In genomic region chr7:24459843-24460242, GRCm38 (mm10) we compare ENCODE assay signal across 11 mouse cellular contexts. TPM values are rescaled to one million over a fixed set of nuclear protein-coding genes. Genes with fewer than 3 reads are reported as not detected.
A peak's percentile ranks its signal among the peaks of the same experiment; 100 is the strongest.
DNase-seq lines count a peak whose midpoint lies in the region; ATAC-seq and TF ChIP-seq lines count a peak whose summit lies in the region.
"Had no signal": no experiment of that assay in that cellular context is flagged by ENCODE, and none has a peak within 500 bp of the region (broad histone marks: within the 10 kb centered on the region; RNA-seq: fewer than 3 reads in every experiment).

No protein-coding gene starts in this region.

- H3K27me3 ChIP-seq in kidney, embryonic 16.5 days (ENCODE audit: insufficient read depth, low read length) = no peaks in the 10 kb centered on the region
- H3K27me3 ChIP-seq in liver, embryonic 14.5 days (ENCODE audit: control insufficient read depth, insufficient read depth, low read length) = no peaks in the 10 kb centered on the region
- H3K27me3 ChIP-seq in midbrain, embryonic 10.5 days (ENCODE audit: low read depth, poor library complexity, severe bottlenecking) = peaks cover 19% of the 10 kb centered on the region
- peaks cover 16% of the 10 kb centered on the region; the same call in 1 of the 2 replicates for H3K27me3 ChIP-seq in forebrain, embryonic 13.5 days
- H3K27me3 ChIP-seq: Patski had no signal

- H3K4me3 ChIP-seq in kidney, embryonic 16.5 days (ENCODE audit: low read length) = no peak overlapping the region
- no peak overlapping the region for H3K4me3 ChIP-seq in brown adipose tissue, adult 24 weeks (ENCODE audit: insufficient read depth, low read depth, low read length)
- H3K4me3 ChIP-seq in liver, embryonic 14.5 days (ENCODE audit: insufficient read depth in 1 of 2, low read depth in 2 of 2, low read length in 2 of 2) = no peak overlapping the region
- H3K4me3 ChIP-seq in midbrain, embryonic 10.5 days = no peak overlapping the region
- H3K4me3 ChIP-seq in forebrain, embryonic 13.5 days = no peak overlapping the region
- H3K4me3 ChIP-seq: neural tube, embryonic 13.5 days had no signal

- ATAC-seq in kidney, embryonic 16.5 days (ENCODE audit: low FRiP score, low TSS enrichment) = no peak
- ATAC-seq in liver, embryonic 14.5 days (ENCODE audit: insufficient read depth) = peak; percentile 28; the same call in 1 of the 2 replicates
- peak; percentile 21; the same call in 1 of the 2 replicates for ATAC-seq in neutrophil, adult 5-6 weeks (ENCODE audit: extremely low read depth, insufficient number of reproducible peaks, low FRiP score, poor library complexity, severe bottlenecking)
- no peak for ATAC-seq in cerebellum, adult (ENCODE audit: insufficient number of reproducible peaks, low FRiP score, low TSS enrichment)
- no peak for ATAC-seq in forebrain, embryonic 13.5 days
- ATAC-seq: Patski had no signal

- 38% methylated on average over 3 of the region's 3 CpGs for WGBS in kidney, embryonic 16.5 days
- 47% methylated on average over 3 of the region's 3 CpGs for WGBS in liver, embryonic 14.5 days (ENCODE audit: insufficient replicate concordance)
- WGBS in midbrain, embryonic 10.5 days = 67% methylated on average over 3 of the region's 3 CpGs
- WGBS in forebrain, embryonic 13.5 days = 72% methylated on average over 3 of the region's 3 CpGs

- no peak overlapping the region for H3K27ac ChIP-seq in kidney, embryonic 16.5 days (ENCODE audit: low read length)
- peak overlapping the region; percentile 63 for H3K27ac ChIP-seq in brown adipose tissue, adult 24 weeks (replicated peaks; ENCODE audit: low read depth, low read length)
- H3K27ac ChIP-seq in liver, embryonic 14.5 days = no peak overlapping the region
- H3K27ac ChIP-seq in midbrain, embryonic 10.5 days (replicated peaks) = no peak overlapping the region
- no peak overlapping the region for H3K27ac ChIP-seq in forebrain, embryonic 13.5 days
- H3K27ac ChIP-seq: neural tube, embryonic 13.5 days had no signal

- H3K4me2 ChIP-seq in kidney, embryonic 16.5 days (replicated peaks; ENCODE audit: low read depth, low read length) = no peak overlapping the region
- no peak overlapping the region for H3K4me2 ChIP-seq in liver, embryonic 14.5 days (ENCODE audit: low read depth)
- H3K4me2 ChIP-seq in forebrain, embryonic 13.5 days = no peak overlapping the region
- H3K4me2 ChIP-seq: neural tube, embryonic 13.5 days had no signal

- no peak for TF ChIP-seq EP300 in liver, embryonic 14.5 days (IDR thresholded peaks at IDR 0.05; ENCODE audit: low read depth)

- no peaks in the 10 kb centered on the region for H3K36me3 ChIP-seq in kidney, embryonic 16.5 days (ENCODE audit: insufficient read depth, low read length)
- H3K36me3 ChIP-seq in liver, embryonic 14.5 days (replicated peaks; ENCODE audit: control insufficient read depth, insufficient read depth, low read depth) = no peaks in the 10 kb centered on the region
- no peaks in the 10 kb centered on the region for H3K36me3 ChIP-seq in midbrain, embryonic 10.5 days
- H3K36me3 ChIP-seq in forebrain, embryonic 13.5 days (ENCODE audit: poor library complexity, severe bottlenecking) = no peaks in the 10 kb centered on the region
- H3K36me3 ChIP-seq: neural tube, embryonic 13.5 days had no signal

- peak; percentile 20 for DNase-seq in kidney, adult 18-20 months
- no peak for DNase-seq in liver, embryonic 14.5 days (ENCODE audit: low read depth in 3 of 3, low spot score in 3 of 3)
- no peak for DNase-seq in midbrain, embryonic 10.5 days (ENCODE audit: low spot score)

- no peak for TF ChIP-seq CTCF in liver, embryonic 14.5 days (IDR thresholded peaks at IDR 0.05; ENCODE audit: low read depth)

- no peaks in the 10 kb centered on the region for H3K9me3 ChIP-seq in kidney, embryonic 16.5 days (ENCODE audit: low read length)
- no peaks in the 10 kb centered on the region for H3K9me3 ChIP-seq in liver, embryonic 14.5 days (ENCODE audit: control insufficient read depth, low read length)
- H3K9me3 ChIP-seq in midbrain, embryonic 10.5 days (replicated peaks) = no peaks in the 10 kb centered on the region
- H3K9me3 ChIP-seq in forebrain, embryonic 13.5 days (replicated peaks) = no peaks in the 10 kb centered on the region
- H3K9me3 ChIP-seq: neural tube, embryonic 13.5 days had no signal

- H3K9ac ChIP-seq in kidney, embryonic 16.5 days (replicated peaks; ENCODE audit: low read length) = no peak overlapping the region
- H3K9ac ChIP-seq in liver, embryonic 14.5 days (replicated peaks) = no peak overlapping the region
- H3K9ac ChIP-seq in forebrain, embryonic 13.5 days = no peak overlapping the region
- H3K9ac ChIP-seq: neural tube, embryonic 13.5 days had no signal

- H3K4me1 ChIP-seq in kidney, embryonic 16.5 days (ENCODE audit: insufficient read depth, low read length) = peaks cover 21% of the 10 kb centered on the region
- peaks cover 27% of the 10 kb centered on the region; the same call in 1 of the 2 replicates for H3K4me1 ChIP-seq in brown adipose tissue, adult 24 weeks (ENCODE audit: control insufficient read depth, insufficient read depth, insufficient read length, low read length)
- H3K4me1 ChIP-seq in liver, embryonic 14.5 days (replicated peaks; ENCODE audit: control insufficient read depth in 2 of 2, insufficient read depth in 2 of 2, low read length in 1 of 2) = peaks cover 0 to 4% of the 10 kb centered on the region in 2 experiments; a peak in 2 of 4 replicates
- peaks cover 12% of the 10 kb centered on the region for H3K4me1 ChIP-seq in midbrain, embryonic 10.5 days
- peaks cover 9% of the 10 kb centered on the region for H3K4me1 ChIP-seq in forebrain, embryonic 13.5 days

RNA-seq across cellular contexts. Expression of gene Plaur, which starts 2.4 kb away (rescaled TPM):
- 16.3 and 18.5 TPM in 2 replicates for polyA plus RNA-seq in kidney, embryonic 16.5 days (2015; fragmentation: Nextera tagmentation; extraction: Ambion mirVana)
- 3.0 TPM in 1 of 2 replicates, not detected in the other for polyA plus RNA-seq in brown adipose tissue, adult 24 weeks (2012; ENCODE audit: insufficient read depth, insufficient read length, missing spikeins)
- polyA plus RNA-seq in liver, embryonic 14.5 days (2012; rRNA removed) = 1.7 and 2.1 TPM in 2 replicates
- 2.7 and 3.5 TPM in 2 replicates for polyA plus RNA-seq in liver, embryonic 14.5 days (2014; fragmentation: Nextera tagmentation; extraction: Ambion mirVana)
- total RNA-seq in neutrophil, adult 5-6 weeks (2017) = 209 and 221 TPM in 2 replicates
- 0.68 and 1.0 TPM in 2 replicates for polyA plus RNA-seq in midbrain, embryonic 10.5 days (2016; fragmentation: Nextera tagmentation; extraction: Ambion mirVana)
- 1.3 TPM in 2 replicates for polyA plus RNA-seq in forebrain, embryonic 13.5 days (2015; fragmentation: Nextera tagmentation; extraction: Ambion mirVana)

RNA-seq across cellular contexts. Expression of gene Irgc1, which starts 7.7 kb away (rescaled TPM):
- not detected in 2 replicates for polyA plus RNA-seq in kidney, embryonic 16.5 days (2015; fragmentation: Nextera tagmentation; extraction: Ambion mirVana)
- not detected in 2 replicates for polyA plus RNA-seq in brown adipose tissue, adult 24 weeks (2012; ENCODE audit: insufficient read depth, insufficient read length, missing spikeins)
- not detected in 2 replicates for polyA plus RNA-seq in liver, embryonic 14.5 days (2012; rRNA removed)
- polyA plus RNA-seq in liver, embryonic 14.5 days (2014; fragmentation: Nextera tagmentation; extraction: Ambion mirVana) = not detected in 2 replicates
- total RNA-seq in neutrophil, adult 5-6 weeks (2017) = 3.1 and 4.4 TPM in 2 replicates
- polyA plus RNA-seq in midbrain, embryonic 10.5 days (2016; fragmentation: Nextera tagmentation; extraction: Ambion mirVana) = not detected in 2 replicates
- polyA plus RNA-seq in forebrain, embryonic 13.5 days (2015; fragmentation: Nextera tagmentation; extraction: Ambion mirVana) = 0.15 TPM in 1 of 2 replicates, not detected in the other
- polyA plus RNA-seq: neural tube, embryonic 13.5 days; Patski had no signal

RNA-seq across cellular contexts. Expression of gene Cadm4, which starts 22.0 kb away (rescaled TPM):
- 4.3 and 6.6 TPM in 2 replicates for polyA plus RNA-seq in kidney, embryonic 16.5 days (2015; fragmentation: Nextera tagmentation; extraction: Ambion mirVana)
- polyA plus RNA-seq in brown adipose tissue, adult 24 weeks (2012; ENCODE audit: insufficient read depth, insufficient read length, missing spikeins) = 3.1 and 3.5 TPM in 2 replicates
- 0.43 and 0.48 TPM in 2 replicates for polyA plus RNA-seq in liver, embryonic 14.5 days (2012; rRNA removed)
- 0.05 TPM in 1 of 2 replicates, not detected in the other for polyA plus RNA-seq in liver, embryonic 14.5 days (2014; fragmentation: Nextera tagmentation; extraction: Ambion mirVana)
- total RNA-seq in neutrophil, adult 5-6 weeks (2017) = not detected in 2 replicates
- 10.0 and 18.3 TPM in 2 replicates for polyA plus RNA-seq in midbrain, embryonic 10.5 days (2016; fragmentation: Nextera tagmentation; extraction: Ambion mirVana)
- 45.8 and 47.0 TPM in 2 replicates for polyA plus RNA-seq in forebrain, embryonic 13.5 days (2015; fragmentation: Nextera tagmentation; extraction: Ambion mirVana)

RNA-seq across cellular contexts. Expression of gene Zfp428, which starts 47.0 kb away (rescaled TPM):
- polyA plus RNA-seq in kidney, embryonic 16.5 days (2015; fragmentation: Nextera tagmentation; extraction: Ambion mirVana) = 60.5 and 67.6 TPM in 2 replicates
- polyA plus RNA-seq in brown adipose tissue, adult 24 weeks (2012; ENCODE audit: insufficient read depth, insufficient read length, missing spikeins) = 3.0 and 4.7 TPM in 2 replicates
- 3.8 and 4.0 TPM in 2 replicates for polyA plus RNA-seq in liver, embryonic 14.5 days (2012; rRNA removed)
- 2.3 TPM in 2 replicates for polyA plus RNA-seq in liver, embryonic 14.5 days (2014; fragmentation: Nextera tagmentation; extraction: Ambion mirVana)
- total RNA-seq in neutrophil, adult 5-6 weeks (2017) = 0.49 TPM in 1 of 2 replicates, not detected in the other
- 116 and 127 TPM in 2 replicates for polyA plus RNA-seq in midbrain, embryonic 10.5 days (2016; fragmentation: Nextera tagmentation; extraction: Ambion mirVana)
- polyA plus RNA-seq in forebrain, embryonic 13.5 days (2015; fragmentation: Nextera tagmentation; extraction: Ambion mirVana) = 214 and 220 TPM in 2 replicates

RNA-seq across cellular contexts. Expression of gene AC161166.1, which starts 52.4 kb away (rescaled TPM):
- polyA plus RNA-seq in kidney, embryonic 16.5 days (2015; fragmentation: Nextera tagmentation; extraction: Ambion mirVana) = 0.42 and 0.80 TPM in 2 replicates
- not detected in 2 replicates for polyA plus RNA-seq in brown adipose tissue, adult 24 weeks (2012; ENCODE audit: insufficient read depth, insufficient read length, missing spikeins)
- not detected in 2 replicates for polyA plus RNA-seq in liver, embryonic 14.5 days (2012; rRNA removed)
- not detected in 2 replicates for polyA plus RNA-seq in liver, embryonic 14.5 days (2014; fragmentation: Nextera tagmentation; extraction: Ambion mirVana)
- not detected in 2 replicates for total RNA-seq in neutrophil, adult 5-6 weeks (2017)
- polyA plus RNA-seq in midbrain, embryonic 10.5 days (2016; fragmentation: Nextera tagmentation; extraction: Ambion mirVana) = 0.64 and 0.99 TPM in 2 replicates
- 0.97 and 1.1 TPM in 2 replicates for polyA plus RNA-seq in forebrain, embryonic 13.5 days (2015; fragmentation: Nextera tagmentation; extraction: Ambion mirVana)
- total RNA-seq: left cerebral cortex, adult 18-20 months had no signal

Comparison
In these comparisons a context has a peak if more than half of its experiments do, and no peak if none do; other contexts are left out.
1. ATAC-seq: peak in liver, embryonic 14.5 days (single experiment) and neutrophil, adult 5-6 weeks (single experiment); none in kidney, embryonic 16.5 days (single experiment), cerebellum, adult (single experiment) and forebrain, embryonic 13.5 days (single experiment).